10 mouse cellular contexts compared by ENCODE assay signal in genomic region chr9:58128926-58129413, GRCm38 (mm10). TPM values are rescaled to one million over a fixed set of nuclear protein-coding genes. Genes with fewer than 3 reads are reported as not detected.
DNase-seq lines count a peak whose midpoint lies in the region; ATAC-seq and TF ChIP-seq lines count a peak whose summit lies in the region.
"Had no signal": no experiment of that assay in that cellular context is flagged by ENCODE, and none has a peak within 500 bp of the region (broad histone marks: within the 10 kb centered on the region; RNA-seq: fewer than 3 reads in every experiment).

No protein-coding gene starts in this region.

- WGBS in hindbrain, embryonic 10.5 days: under 1% methylated on average over 13 of the region's 13 CpGs
- WGBS in hindbrain, postnatal 0 days: 14% methylated on average over 13 of the region's 13 CpGs
- 2% methylated on average over 13 of the region's 13 CpGs for WGBS in embryonic facial prominence, embryonic 10.5 days
- 6% methylated on average over 13 of the region's 13 CpGs for WGBS in limb, embryonic 15.5 days

- peak overlapping the region; percentile 82 for H3K27ac ChIP-seq in hindbrain, embryonic 10.5 days
- no peak overlapping the region for H3K27ac ChIP-seq in hindbrain, postnatal 0 days
- no peak overlapping the region for H3K27ac ChIP-seq in ES-Bruce4 (ENCODE audit: insufficient read depth, low read length)
- peak overlapping the region; percentile 93 for H3K27ac ChIP-seq in embryonic facial prominence, embryonic 10.5 days (replicated peaks)
- H3K27ac ChIP-seq in limb, embryonic 15.5 days: peak overlapping the region; percentile 67

- no peaks in the 10 kb centered on the region for H3K36me3 ChIP-seq in hindbrain, embryonic 10.5 days
- no peaks in the 10 kb centered on the region for H3K36me3 ChIP-seq in hindbrain, postnatal 0 days (ENCODE audit: insufficient read depth, low read length)
- H3K36me3 ChIP-seq in ES-Bruce4 (ENCODE audit: control insufficient read depth, insufficient read depth, low read length, poor library complexity, severe bottlenecking): no peaks in the 10 kb centered on the region
- H3K36me3 ChIP-seq in embryonic facial prominence, embryonic 10.5 days (replicated peaks): no peaks in the 10 kb centered on the region
- H3K36me3 ChIP-seq in limb, embryonic 15.5 days: no peaks in the 10 kb centered on the region

- peak; percentile 62 for DNase-seq in hindbrain, embryonic 10.5 days (ENCODE audit: low spot score)
- DNase-seq in hindbrain, postnatal 0 days (ENCODE audit: low spot score): no peak
- DNase-seq in embryonic facial prominence, embryonic 10.5 days (ENCODE audit: low spot score): peak; percentile 84
- DNase-seq in ovary, postnatal 10 days (ENCODE audit: low spot score): no peak
- DNase-seq in urinary bladder, postnatal 4 days (ENCODE audit: low spot score in 2 of 2): no peak
- DNase-seq: kidney, postnatal 4 days; left cerebral cortex, postnatal 4 days had no signal

- H3K4me1 ChIP-seq in hindbrain, embryonic 10.5 days (replicated peaks): peaks cover 87% of the 10 kb centered on the region
- H3K4me1 ChIP-seq in hindbrain, postnatal 0 days (ENCODE audit: insufficient read depth, low read length): peaks cover 15% of the 10 kb centered on the region; the same call in 1 of the 2 replicates
- H3K4me1 ChIP-seq in ES-Bruce4 (ENCODE audit: control insufficient read depth, insufficient read depth, low read length): peaks cover 3% of the 10 kb centered on the region
- H3K4me1 ChIP-seq in embryonic facial prominence, embryonic 10.5 days: peaks cover 98% of the 10 kb centered on the region
- peaks cover 62% of the 10 kb centered on the region for H3K4me1 ChIP-seq in limb, embryonic 15.5 days

- no peak for TF ChIP-seq POLR2A in ES-Bruce4 (IDR thresholded peaks at IDR 0.05; ENCODE audit: insufficient read depth, low read length)

- H3K4me2 ChIP-seq in hindbrain, postnatal 0 days (ENCODE audit: low read depth, low read length): no peak overlapping the region
- H3K4me2 ChIP-seq in limb, embryonic 15.5 days: peak overlapping the region; percentile 12

- no peak overlapping the region for H3K9ac ChIP-seq in hindbrain, postnatal 0 days (replicated peaks; ENCODE audit: low read length)
- H3K9ac ChIP-seq in ES-Bruce4 (ENCODE audit: low read depth, poor library complexity, severe bottlenecking): peak overlapping the region; percentile 42
- no peak overlapping the region for H3K9ac ChIP-seq in limb, embryonic 15.5 days

- no peak for TF ChIP-seq EP300 in ES-Bruce4 (IDR thresholded peaks at IDR 0.05; ENCODE audit: insufficient read depth, low read depth, low read length)

- peaks cover 82% of the 10 kb centered on the region for H3K27me3 ChIP-seq in hindbrain, embryonic 10.5 days (ENCODE audit: insufficient read depth, poor library complexity, severe bottlenecking)
- H3K27me3 ChIP-seq in hindbrain, postnatal 0 days (ENCODE audit: insufficient read depth, low read length): no peaks in the 10 kb centered on the region; the same call in 1 of the 2 replicates
- H3K27me3 ChIP-seq in ES-Bruce4 (ENCODE audit: control insufficient read depth, insufficient read depth, low read length, poor library complexity, severe bottlenecking): no peaks in the 10 kb centered on the region
- H3K27me3 ChIP-seq in embryonic facial prominence, embryonic 10.5 days (replicated peaks; ENCODE audit: low read depth, poor library complexity, severe bottlenecking): peaks cover 50% of the 10 kb centered on the region
- H3K27me3 ChIP-seq in limb, embryonic 15.5 days: 0 out of 2 replicates have a peak, but pooled peaks cover 2% of the 10 kb centered on the region

- ATAC-seq in hindbrain, postnatal 0 days: no peak
- ATAC-seq in limb, embryonic 15.5 days (ENCODE audit: insufficient number of reproducible peaks, low FRiP score, low TSS enrichment, low read depth): no peak

- no peaks in the 10 kb centered on the region for H3K9me3 ChIP-seq in hindbrain, embryonic 10.5 days
- no peaks in the 10 kb centered on the region for H3K9me3 ChIP-seq in hindbrain, postnatal 0 days (ENCODE audit: low read length)
- H3K9me3 ChIP-seq in ES-Bruce4 (replicated peaks; ENCODE audit: control insufficient read depth, insufficient read depth, low read length, poor library complexity, severe bottlenecking): no peaks in the 10 kb centered on the region
- H3K9me3 ChIP-seq in embryonic facial prominence, embryonic 10.5 days: no peaks in the 10 kb centered on the region
- H3K9me3 ChIP-seq in limb, embryonic 15.5 days: no peaks in the 10 kb centered on the region

- H3K4me3 ChIP-seq in hindbrain, embryonic 10.5 days: peak overlapping the region; percentile 31
- no peak overlapping the region for H3K4me3 ChIP-seq in hindbrain, postnatal 0 days (ENCODE audit: low read length)
- peak overlapping the region; percentile 45 for H3K4me3 ChIP-seq in ES-Bruce4 (ENCODE audit: low read depth, low read length)
- peak overlapping the region; percentile 53 for H3K4me3 ChIP-seq in embryonic facial prominence, embryonic 10.5 days
- H3K4me3 ChIP-seq in limb, embryonic 15.5 days: peak overlapping the region; percentile 8; the same call in 1 of the 2 replicates

- TF ChIP-seq CTCF in hindbrain, postnatal 0 days (IDR thresholded peaks at IDR 0.05; ENCODE audit: low read depth): no peak
- TF ChIP-seq CTCF in ES-Bruce4 (IDR thresholded peaks at IDR 0.05; ENCODE audit: low read depth, low read length): no peak

RNA-seq across cellular contexts. Expression of gene Ccdc33, which starts 10.3 kb away (rescaled TPM):
- polyA plus RNA-seq in hindbrain, embryonic 10.5 days (2016; fragmentation: Nextera tagmentation; extraction: Ambion mirVana): 0.90 and 0.99 TPM in 2 replicates
- 0.52 and 1.4 TPM in 2 replicates for total RNA-seq in hindbrain, postnatal 0 days (2014; rRNA removed)
- 0.75 and 1.2 TPM in 2 replicates for polyA plus RNA-seq in hindbrain, postnatal 0 days (2015; fragmentation: Nextera tagmentation; extraction: Ambion mirVana)
- not detected in 2 replicates for polyA plus RNA-seq in ES-Bruce4 (2011; ENCODE audit: insufficient read depth, insufficient read length, low read depth, missing spikeins)
- 0.36 and 0.56 TPM in 2 replicates for polyA plus RNA-seq in embryonic facial prominence, embryonic 10.5 days (2016; fragmentation: Nextera tagmentation; extraction: Ambion mirVana)
- not detected in 2 replicates for polyA plus RNA-seq in limb, embryonic 15.5 days (2015; fragmentation: Nextera tagmentation; extraction: Ambion mirVana)
- total RNA-seq: granulocyte monocyte progenitor cell, adult 5-6 weeks had no signal

Comparison
In these comparisons a context has a peak if more than half of its experiments do, and no peak if none do; other contexts are left out.
1. DNase-seq: peak in hindbrain, embryonic 10.5 days (single experiment) and embryonic facial prominence, embryonic 10.5 days (single experiment); none in hindbrain, postnatal 0 days (single experiment), ovary, postnatal 10 days (single experiment) and urinary bladder, postnatal 4 days (0 of 2).
2. H3K27ac ChIP-seq: peak in hindbrain, embryonic 10.5 days (single experiment), embryonic facial prominence, embryonic 10.5 days (single experiment) and limb, embryonic 15.5 days (single experiment); none in hindbrain, postnatal 0 days (single experiment) and ES-Bruce4 (single experiment).